Mouse (Mus musculus) left cerebral cortex, adult 2 months (tissue): ENCODE data around the gene Scd3. TPM values are rescaled to one million over a fixed set of nuclear protein-coding genes. Genes with fewer than 3 reads are reported as not detected.
A peak's percentile ranks its signal among the peaks of the same experiment; 100 is the strongest.

ENCODE experiments used
- DNase-seq, 2 experiments: peaks; one replicate each; pipeline ENCODE4 v3.0.0; 2021 to 2022; ENCODE audit warnings: low spot score in 2 of 2, mixed read lengths in 1 of 2; ENCODE audit errors: extremely low spot score in 1 of 2
- H3K27ac ChIP-seq: fragments of 200-600 bp; 2 replicates; pipeline ENCODE4 v1.8.1; 2022
- H3K4me3 ChIP-seq: fragments of 200-600 bp; 2 replicates; pipeline ENCODE4 v1.8.1; 2022
- CTCF ChIP-seq: fragments of 200-600 bp; IDR thresholded peaks from 2 replicates; pipeline ENCODE4 v1.8.1; 2022; ENCODE audit warnings: antibody characterized with exemption, mild to moderate bottlenecking, moderate library complexity
- intact Hi-C: fragments of 180-260 bp; cut with DNase I; formaldehyde crosslinking; loops from one replicate; pipeline ENCODE4 v1.15.1; 2025
- total RNA-seq, 2 experiments: library from RNA; stranded (reverse); gene quantifications; 2 replicates each; pipeline ENCODE4 v1.2.3; 2021

The Scd3 gene
- total RNA-seq, 2 experiments from 2014 or later: 3.3 to 3.8 TPM

DNA sequence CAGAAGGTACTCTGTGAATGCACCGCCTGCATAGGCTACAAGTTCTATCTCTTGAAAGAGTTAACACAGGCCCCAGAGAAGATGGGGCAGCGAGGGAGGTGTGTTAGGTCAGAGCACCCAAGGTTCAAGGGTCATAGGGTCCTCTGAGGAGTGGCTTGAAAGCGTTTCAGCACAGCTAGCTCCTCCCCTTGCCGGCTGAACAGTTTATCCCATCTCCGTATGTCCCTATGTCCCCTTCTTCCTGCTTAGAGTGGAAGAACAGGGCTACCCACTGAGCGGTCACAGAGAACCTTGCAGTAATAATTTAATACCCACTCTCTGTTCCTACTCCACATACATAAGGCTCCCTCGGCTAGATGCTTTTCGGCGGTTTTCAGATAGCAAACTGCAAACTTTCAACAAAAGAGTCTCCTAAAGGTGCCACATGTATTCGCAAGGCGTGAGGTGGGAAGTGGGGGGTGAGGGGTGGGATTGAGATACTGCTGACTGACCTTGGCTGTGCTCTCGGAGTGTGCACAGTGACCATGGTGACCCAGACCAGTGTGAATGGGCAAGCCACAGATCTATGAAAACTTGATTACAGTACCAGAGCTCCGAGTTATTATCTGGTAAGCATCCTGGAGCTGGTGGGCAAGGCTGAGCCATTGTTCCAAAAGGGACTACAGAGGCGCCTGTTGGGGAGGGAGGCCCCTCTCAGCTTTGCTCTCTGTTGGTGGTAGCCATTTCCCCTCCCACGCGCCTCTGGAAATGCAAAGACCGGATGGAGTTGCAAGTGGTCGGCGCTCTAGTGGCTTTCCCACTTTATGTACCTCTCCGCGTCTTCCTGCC is 90.1 kb downstream of the Scd3 start, which contains the start of gene Scd2:
TSS of gene Scd2 (plus strand) at position 734 of the 828 bp plus-strand sequence.
- intact Hi-C loops: no loop called here
- Histone ChIP-seq H3K27ac (peak within 1 kb of the TSS; percentile 99), H3K4me3 (peak within 1 kb of the TSS; percentile 94)
- TF ChIP-seq CTCF: no peak
- no peak for DNase-seq

Other genes with a start within 250 kb of the Scd3 start
- gene Cpn1, start 216.7 kb upstream of the Scd3 start, total RNA-seq: under 1 TPM; 0.16 TPM
- gene Cyp2c23, start 174.1 kb upstream of the Scd3 start, total RNA-seq: under 1 TPM; 0.19 to 0.25 TPM
- 10 to 100 TPM; 20.8 to 22.3 TPM for gene Erlin1, start 133.5 kb upstream of the Scd3 start, total RNA-seq
- gene Chuk, start 95.8 kb upstream of the Scd3 start, total RNA-seq: 10 to 100 TPM; 52.7 to 58.6 TPM
- gene Cwf19l1, start 67.4 kb upstream of the Scd3 start, total RNA-seq: 10 to 100 TPM; 17.3 to 19.4 TPM
- gene Bloc1s2, start 56.8 kb upstream of the Scd3 start, total RNA-seq: 10 to 100 TPM; 57.7 to 66.7 TPM
- under 1 TPM in 1 of 2 experiments, not detected in 1; 0.09 TPM for gene Pkd2l1, start 10.8 kb upstream of the Scd3 start, total RNA-seq
- gene Scd2, start 90.4 kb downstream of the Scd3 start, total RNA-seq: 100 to 1,000 TPM; 580 to 609 TPM
- gene Scd4, start 129.8 kb downstream of the Scd3 start, total RNA-seq: 1 to 10 TPM; 2.1 to 2.3 TPM
- gene Scd1, start 204.6 kb downstream of the Scd3 start, total RNA-seq: 100 to 1,000 TPM; 133 to 177 TPM